In the genomic region with DNA sequence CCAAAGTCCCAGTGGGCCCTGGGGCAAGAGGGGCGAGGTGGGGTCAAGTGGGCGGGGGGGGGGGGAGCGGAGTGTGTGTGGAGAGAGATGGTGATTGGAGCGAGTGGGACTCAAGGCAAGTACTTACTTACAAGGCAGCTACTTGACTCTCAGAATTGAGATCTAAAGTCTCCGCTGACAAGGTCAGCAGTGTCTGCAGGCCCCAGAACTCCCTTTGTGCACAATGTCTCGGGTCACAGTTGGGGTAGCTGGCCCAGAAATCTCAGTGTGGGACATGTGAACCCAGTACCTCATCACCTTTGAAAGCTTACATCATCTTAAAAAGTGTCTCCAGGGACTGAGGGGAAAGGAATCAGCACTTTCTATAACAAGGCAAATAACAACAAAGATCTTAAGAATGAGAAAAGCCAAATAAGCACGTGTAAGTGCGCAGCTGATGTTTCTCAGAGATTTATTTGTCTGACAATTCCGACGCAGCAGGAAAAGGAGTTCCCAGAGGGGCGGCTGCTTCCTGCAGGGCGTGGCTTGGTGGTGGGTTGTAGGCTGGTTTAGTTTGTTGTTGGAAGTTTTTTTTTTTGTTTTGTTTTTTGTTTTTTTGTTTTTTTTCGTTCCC, we compare ENCODE assay signal across 9 mouse cellular contexts.
A peak's percentile ranks its signal among the peaks of the same experiment; 100 is the strongest.
DNase-seq lines count a peak whose midpoint lies in the region; ATAC-seq and TF ChIP-seq lines count a peak whose summit lies in the region.
"Had no signal": no experiment of that assay in that cellular context is flagged by ENCODE, and none has a peak within 500 bp of the region (broad histone marks: within the 10 kb centered on the region; RNA-seq: fewer than 3 reads in every experiment).

No protein-coding gene starts in this region.

- peak overlapping the region; percentile 43 for H3K4me3 ChIP-seq in lung, embryonic 14.5 days (ENCODE audit: low read depth, low read length)
- no peak overlapping the region for H3K4me3 ChIP-seq in lung, adult 2 months (replicated peaks; ENCODE audit: extremely low read depth, low read depth, low read length)
- H3K4me3 ChIP-seq in limb, embryonic 10.5 days: peak overlapping the region; percentile 55
- no peak overlapping the region; the same call in 1 of the 2 replicates for H3K4me3 ChIP-seq in midbrain, postnatal 0 days (ENCODE audit: low read depth, low read length)

- DNase-seq in lung, embryonic 14.5 days: peak; percentile 75
- no peak for DNase-seq in lung, adult 2 months
- DNase-seq in heart, postnatal 14 days: peak; percentile 33 to 39
- peak; percentile 50 for DNase-seq in limb, embryonic 10.5 days (ENCODE audit: low spot score)
- no peak for DNase-seq in midbrain, postnatal 0 days (ENCODE audit: low spot score)
- no peak for DNase-seq in gastrocnemius, postnatal 36 days
- DNase-seq in layer of hippocampus, adult 8-10 months (ENCODE audit: low spot score in 2 of 2): no peak
- DNase-seq in right cerebral cortex, adult 18-20 months: no peak

- H3K27ac ChIP-seq in lung, embryonic 14.5 days (ENCODE audit: low read depth): no peak overlapping the region
- peak overlapping the region; percentile 88 for H3K27ac ChIP-seq in limb, embryonic 10.5 days
- H3K27ac ChIP-seq in midbrain, postnatal 0 days (ENCODE audit: low read depth, low read length): no peak overlapping the region

- TF ChIP-seq POLR2A in lung, adult 2 months (IDR thresholded peaks at IDR 0.05; ENCODE audit: borderline replicate concordance, extremely low read depth, low read depth, low read length): no peak

- 0 out of 2 replicates have a peak, but pooled peaks have one; percentile 61 for ATAC-seq in lung, embryonic 14.5 days (ENCODE audit: insufficient read depth)
- no peak for ATAC-seq in midbrain, postnatal 0 days (ENCODE audit: low FRiP score)

- intact Hi-C loops in heart, postnatal 14 days (cut with DNase I): loop anchor here (10.0 kb wide), 1 partner anchor 373 kb away; no protein-coding TSS in a partner anchor
- intact Hi-C loops in gastrocnemius, postnatal 36 days (cut with DNase I): loop anchor here (5.0 kb wide), 1 partner anchor 170 kb away; a partner anchor contains a TSS

- no peaks in the 10 kb centered on the region for H3K36me3 ChIP-seq in lung, embryonic 14.5 days (ENCODE audit: insufficient read depth)
- H3K36me3 ChIP-seq in limb, embryonic 10.5 days: peaks cover 7% of the 10 kb centered on the region; the same call in 1 of the 2 replicates
- H3K36me3 ChIP-seq in midbrain, postnatal 0 days (ENCODE audit: insufficient read depth, low read length): no peaks in the 10 kb centered on the region

- no peaks in the 10 kb centered on the region for H3K27me3 ChIP-seq in lung, embryonic 14.5 days (ENCODE audit: insufficient read depth, low read length)
- no peaks in the 10 kb centered on the region for H3K27me3 ChIP-seq in limb, embryonic 10.5 days (ENCODE audit: low read depth, poor library complexity, severe bottlenecking)
- no peaks in the 10 kb centered on the region for H3K27me3 ChIP-seq in midbrain, postnatal 0 days (ENCODE audit: insufficient read depth, low read length)
- H3K27me3 ChIP-seq: CH12.LX had no signal

- no peaks in the 10 kb centered on the region for H3K9me3 ChIP-seq in lung, embryonic 14.5 days (ENCODE audit: low read depth, low read length)
- no peaks in the 10 kb centered on the region for H3K9me3 ChIP-seq in limb, embryonic 10.5 days (replicated peaks)
- H3K9me3 ChIP-seq in midbrain, postnatal 0 days (ENCODE audit: low read length): no peaks in the 10 kb centered on the region

- no peaks in the 10 kb centered on the region; the same call in 1 of the 2 replicates for H3K4me1 ChIP-seq in lung, embryonic 14.5 days (ENCODE audit: insufficient read depth)
- H3K4me1 ChIP-seq in lung, adult 2 months (ENCODE audit: control insufficient read depth, insufficient read depth, low read length): no peaks in the 10 kb centered on the region; the same call in 1 of the 2 replicates
- H3K4me1 ChIP-seq in limb, embryonic 10.5 days: peaks cover 41% of the 10 kb centered on the region
- no peaks in the 10 kb centered on the region; the same call in 1 of the 2 replicates for H3K4me1 ChIP-seq in midbrain, postnatal 0 days (ENCODE audit: insufficient read depth, low read length)

- H3K4me2 ChIP-seq in lung, embryonic 14.5 days: peak overlapping the region; percentile 90
- H3K4me2 ChIP-seq in midbrain, postnatal 0 days (ENCODE audit: low read depth, low read length, poor library complexity, severe bottlenecking): peak overlapping the region; percentile 37; the same call in 1 of the 2 replicates

- no peak for TF ChIP-seq CTCF in lung, embryonic 14.5 days (IDR thresholded peaks at IDR 0.05; ENCODE audit: low read depth)
- no peak for TF ChIP-seq CTCF in lung, adult 2 months (IDR thresholded peaks at IDR 0.05; ENCODE audit: insufficient read depth, low read length)
- TF ChIP-seq CTCF in midbrain, postnatal 0 days (IDR thresholded peaks at IDR 0.05): no peak

- 0 out of 2 replicates have a peak overlapping the region, but pooled peaks have one; percentile 43 for H3K9ac ChIP-seq in lung, embryonic 14.5 days
- H3K9ac ChIP-seq in midbrain, postnatal 0 days (replicated peaks; ENCODE audit: low read length, poor library complexity, severe bottlenecking): no peak overlapping the region

- WGBS in lung, embryonic 14.5 days: 7% methylated on average over 11 of the region's 13 CpGs
- 19% methylated on average over 13 of the region's 13 CpGs for WGBS in lung, adult 2 months
- WGBS in limb, embryonic 10.5 days: 9% methylated on average over 13 of the region's 13 CpGs
- WGBS in midbrain, postnatal 0 days: 24% methylated on average over 13 of the region's 13 CpGs

Comparison
In these comparisons a context has a peak if more than half of its experiments do, and no peak if none do; other contexts are left out.
1. DNase-seq: peak in lung, embryonic 14.5 days (single experiment), heart, postnatal 14 days (2 of 2) and limb, embryonic 10.5 days (single experiment); none in lung, adult 2 months (single experiment), midbrain, postnatal 0 days (single experiment), gastrocnemius, postnatal 36 days (0 of 2), layer of hippocampus, adult 8-10 months (0 of 2) and right cerebral cortex, adult 18-20 months (single experiment).
2. H3K4me3 ChIP-seq: peak in lung, embryonic 14.5 days (single experiment) and limb, embryonic 10.5 days (single experiment); none in lung, adult 2 months (single experiment) and midbrain, postnatal 0 days (single experiment).